Mouse (Mus musculus): ENCODE measurements around the gene Trap1.
A peak's percentile ranks its signal among the peaks of the same experiment; 100 is the strongest.

GRCm38 (mm10) chr16:4085851-4086387, 8.3 kb upstream of the Trap1 start:
- TF ChIP-seq POLR2A (IDR thresholded peaks at IDR 0.05; ENCODE audit: insufficient read length, low read depth) (peak; percentile 29), MYOG (IDR thresholded peaks at IDR 0.05; ENCODE audit: control insufficient read depth in 1 of 3, insufficient read depth in 1 of 3, insufficient read length in 2 of 3, low read depth in 2 of 3) (no peak), POLR2AphosphoS2 (IDR thresholded peaks at IDR 0.05; ENCODE audit: insufficient read length, low read depth) (no peak), TCF12 (IDR thresholded peaks at IDR 0.05; ENCODE audit: insufficient read depth, poor library complexity, severe bottlenecking) (no peak), CEBPB (IDR thresholded peaks at IDR 0.05; ENCODE audit: insufficient read depth, poor library complexity, severe bottlenecking) (no peak)
